Mouse (Mus musculus) kidney, postnatal 0 days (tissue): Measurements from ENCODE around the gene Chd3. TPM values are rescaled to one million over a fixed set of nuclear protein-coding genes. Genes with fewer than 3 reads are reported as not detected.

Experiments used
- ATAC-seq: fragments of 200-750 bp; cut with Nextera tagmentation; replicated peaks from 2 replicates; pipeline ENCODE4 v1.8.0; 2017; ENCODE audit warnings: low read depth, moderate number of reproducible peaks, moderate TSS enrichment, moderate library complexity; ENCODE audit not compliant: low FRiP score
- DNase-seq: peaks from one replicate; pipeline ENCODE4 v3.0.0-alpha.2; 2016; ENCODE audit warnings: low spot score
- H3K27ac ChIP-seq: fragments of 300-500 bp; sonication (generic); 2 replicates; pipeline ENCODE4 v1.5.1; 2014; ENCODE audit warnings: mild to moderate bottlenecking
- H3K27me3 ChIP-seq: fragments of 300-500 bp; sonication (generic); 2 replicates; pipeline ENCODE4 v1.6.1; 2014; ENCODE audit warnings: low read length, mixed read lengths; ENCODE audit not compliant: insufficient read depth
- H3K36me3 ChIP-seq: fragments of 300-500 bp; sonication (generic); 2 replicates; pipeline ENCODE4 v1.6.1; 2014; ENCODE audit warnings: low read length, mixed read lengths; ENCODE audit not compliant: insufficient read depth
- H3K4me1 ChIP-seq: fragments of 300-500 bp; sonication (generic); replicated peaks from 2 replicates; pipeline ENCODE4 v1.6.1; 2014; ENCODE audit warnings: antibody characterized with exemption, low read length, mixed read lengths; ENCODE audit not compliant: insufficient read depth
- H3K4me2 ChIP-seq: fragments of 300-500 bp; sonication (generic); 2 replicates; pipeline ENCODE4 v1.6.1; 2014; ENCODE audit warnings: mild to moderate bottlenecking, low read length, moderate library complexity, mixed read lengths
- H3K4me3 ChIP-seq: fragments of 300-500 bp; sonication (generic); replicated peaks from 2 replicates; pipeline ENCODE4 v1.5.1; 2014; ENCODE audit warnings: low read depth, low read length
- H3K9ac ChIP-seq: fragments of 300-500 bp; sonication (generic); 2 replicates; pipeline ENCODE4 v1.6.1; 2014; ENCODE audit warnings: low read depth, low read length
- H3K9me3 ChIP-seq: fragments of 300-500 bp; sonication (generic); replicated peaks from 2 replicates; pipeline ENCODE4 v1.6.1; 2016; ENCODE audit warnings: low read length, inconsistent platforms, mixed read lengths
- CTCF ChIP-seq: IDR thresholded peaks from 2 replicates; pipeline ENCODE4 v1.5.1; 2016; ENCODE audit warnings: antibody characterized with exemption, low read depth, mild to moderate bottlenecking, moderate library complexity
- WGBS: fragments of 180-500 bp; shearing (Covaris S2); extraction: QIAGEN DNeasy Blood & Tissue Kit; methylation state at CpG from one replicate; pipeline ENCODE4 v1.1.7; 2014; 5-methylcytosine and 5-hydroxymethylcytosine counted together
- polyA plus RNA-seq: library from polyadenylated mRNA; unstranded; fragments of >200 nt; fragmentation: Nextera tagmentation; extraction: Ambion mirVana; gene quantifications from 2 replicates; pipeline ENCODE4 v1.2.1, GENCODE M21; 2015

The Chd3 gene
- polyA plus RNA-seq, 1 experiment from 2014 or later: 38.0 TPM

DNA sequence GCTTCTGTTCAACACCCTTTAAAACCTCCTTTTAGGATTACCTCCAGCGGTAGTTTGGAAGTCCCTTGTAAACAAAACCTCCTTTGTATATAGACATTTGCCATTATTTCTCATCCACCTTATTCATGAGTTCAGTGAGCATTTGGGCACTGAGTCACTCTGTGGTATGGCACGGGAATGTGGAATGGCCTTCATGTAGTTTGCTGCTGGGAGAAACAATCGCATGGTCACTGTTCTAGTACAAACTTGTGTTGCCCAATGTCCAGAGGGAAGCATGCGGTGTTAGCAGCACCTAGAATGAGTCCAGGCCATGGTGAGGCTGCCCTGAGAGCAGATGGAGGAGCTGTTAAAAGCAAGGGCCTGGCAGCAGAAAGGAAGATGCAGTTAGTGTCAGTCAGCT, 34.4 kb downstream of the Chd3 start:
- H3K4me1 ChIP-seq: peaks cover 18% of the 10 kb centered on the region; the same call in 1 of the 2 replicates
- DNase-seq (no peak), ATAC-seq (no peak)
- H3K27me3 ChIP-seq: no peaks in the 10 kb centered on the region
- no peak overlapping the region for H3K4me2 ChIP-seq
- no peaks in the 10 kb centered on the region for H3K36me3 ChIP-seq
- WGBS: 63% methylated on average over 4 of the region's 4 CpGs
- H3K27ac ChIP-seq: no peak overlapping the region
- H3K4me3 ChIP-seq: no peak overlapping the region
- TF ChIP-seq CTCF: no peak
- H3K9me3 ChIP-seq: no peaks in the 10 kb centered on the region
- H3K9ac ChIP-seq: no peak overlapping the region

DNA sequence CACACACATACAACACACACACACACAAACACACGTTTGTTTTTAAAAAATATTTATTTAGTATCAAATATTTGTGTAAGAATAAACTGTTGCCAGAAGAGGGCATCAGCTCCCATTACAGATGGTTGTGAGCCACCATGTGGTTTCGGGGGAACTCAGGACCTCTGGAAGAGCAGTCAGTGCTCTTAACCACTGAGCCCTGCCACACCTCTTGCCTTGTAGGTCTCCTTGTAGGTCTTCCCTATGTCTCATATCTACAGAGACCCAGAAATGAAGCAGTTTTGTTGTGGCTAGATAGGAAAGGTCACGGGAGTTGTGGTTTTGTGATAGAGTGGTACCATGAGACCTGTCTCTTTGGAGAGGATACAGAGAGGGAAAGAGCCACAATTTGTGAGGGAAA, 35.3 kb downstream of the Chd3 start:
- ATAC-seq (no peak), DNase-seq (peak; percentile 28)
- Histone ChIP-seq H3K4me2 (no peak overlapping the region), H3K27me3 (no peaks in the 10 kb centered on the region), H3K36me3 (no peaks in the 10 kb centered on the region), H3K9me3 (no peaks in the 10 kb centered on the region), H3K4me3 (no peak overlapping the region), H3K27ac (no peak overlapping the region), H3K4me1 (peaks cover 18% of the 10 kb centered on the region; the same call in 1 of the 2 replicates), H3K9ac (no peak overlapping the region)
- TF ChIP-seq CTCF: peak; percentile 58; the same call in 1 of the 2 replicates
- WGBS: 52% methylated on average over 3 of the region's 3 CpGs

DNA sequence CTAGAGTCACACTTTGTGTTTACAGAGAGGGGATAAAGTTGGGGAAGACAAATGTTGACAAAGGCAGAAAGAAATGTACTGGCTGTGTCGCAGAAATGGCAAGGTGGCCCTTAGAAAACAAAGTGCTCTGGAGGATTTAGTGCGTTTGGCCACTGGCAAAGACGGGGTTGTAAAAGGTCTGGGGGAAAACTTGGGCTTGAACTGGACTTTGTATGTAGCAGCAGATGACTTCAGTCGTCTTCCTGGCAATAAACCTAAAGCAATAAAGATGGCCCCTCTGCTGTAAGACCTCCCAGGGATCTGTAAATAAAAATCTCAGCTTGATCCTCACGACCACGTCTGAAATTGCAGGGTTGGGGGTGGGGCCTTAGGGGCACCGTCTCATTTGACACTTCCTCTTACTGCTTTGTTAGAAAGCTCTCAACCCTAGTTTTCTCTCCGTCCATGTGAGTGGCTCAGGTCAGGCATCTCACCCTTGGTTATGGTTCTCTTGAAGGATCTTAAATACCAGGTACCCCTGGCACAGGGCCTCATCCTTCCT, 36.4 kb downstream of the Chd3 start:
- DNase-seq (peak; percentile 84), ATAC-seq (0 out of 2 replicates have a peak, but pooled peaks have one; percentile 3)
- WGBS: 19% methylated on average over 8 of the region's 8 CpGs
- Histone ChIP-seq H3K9ac (peak overlapping the region; percentile 57; the same call in 1 of the 2 replicates), H3K36me3 (no peaks in the 10 kb centered on the region), H3K27me3 (no peaks in the 10 kb centered on the region), H3K4me2 (peak overlapping the region; percentile 68), H3K4me1 (peaks cover 18% of the 10 kb centered on the region; the same call in 1 of the 2 replicates), H3K9me3 (no peaks in the 10 kb centered on the region), H3K27ac (peak overlapping the region; percentile 73), H3K4me3 (no peak overlapping the region; the same call in 1 of the 2 replicates)
- TF ChIP-seq CTCF: no peak

DNA sequence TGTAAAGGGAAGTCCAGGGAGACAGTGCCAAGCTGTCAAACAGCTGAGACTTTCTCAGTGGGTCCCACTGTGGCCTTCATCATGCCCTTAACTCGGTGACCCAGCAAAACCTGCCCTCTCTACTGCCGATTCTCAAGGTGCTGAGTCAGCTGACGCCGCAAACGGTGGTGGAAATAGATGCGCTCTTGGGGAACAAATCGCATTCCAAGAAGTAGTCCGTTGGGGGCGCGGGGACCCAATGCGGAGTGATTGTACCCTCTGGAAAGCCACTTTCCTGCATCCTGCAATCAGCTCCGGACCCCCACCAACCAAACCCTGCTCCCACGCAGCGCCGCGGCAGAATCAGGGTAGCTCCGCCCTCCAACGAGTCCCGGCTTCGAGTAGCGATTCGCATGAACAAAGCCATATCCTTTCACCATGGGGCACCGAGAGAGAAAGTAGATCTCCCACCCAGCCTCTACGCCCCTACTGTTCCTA, 37.2 kb downstream of the Chd3 start:
- H3K27me3 ChIP-seq: no peaks in the 10 kb centered on the region
- H3K4me1 ChIP-seq: peaks cover 20% of the 10 kb centered on the region; the same call in 1 of the 2 replicates
- H3K4me3 ChIP-seq: peak overlapping the region; percentile 49
- WGBS: under 1% methylated on average over 24 of the region's 24 CpGs
- H3K4me2 ChIP-seq: peak overlapping the region; percentile 68
- H3K9ac ChIP-seq: peak overlapping the region; percentile 57
- TF ChIP-seq CTCF: no peak
- H3K27ac ChIP-seq: peak overlapping the region; percentile 73
- ATAC-seq: peak; percentile 56; the same call in 1 of the 2 replicates
- no peaks in the 10 kb centered on the region for H3K36me3 ChIP-seq
- peak; percentile 92 for DNase-seq
- no peaks in the 10 kb centered on the region for H3K9me3 ChIP-seq

DNA sequence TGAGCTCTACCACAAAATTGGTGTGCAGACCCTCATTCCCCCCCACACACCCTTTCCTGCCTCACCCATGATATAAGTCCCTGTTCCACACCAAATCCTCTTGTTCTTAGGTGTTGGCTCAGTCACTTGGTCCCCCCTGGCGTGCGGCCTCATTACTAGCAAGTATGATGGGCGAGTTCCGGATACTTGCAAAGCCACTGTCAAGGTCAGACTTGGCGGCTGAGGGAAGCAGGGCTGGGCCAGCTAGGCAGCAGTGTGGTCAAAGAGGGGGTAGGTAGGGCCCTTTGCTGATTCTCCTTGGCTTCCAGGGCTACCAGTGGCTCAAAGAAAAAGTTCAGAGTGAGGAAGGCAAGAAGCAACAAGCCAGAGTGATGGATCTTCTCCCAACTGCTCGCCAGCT, 38.1 kb downstream of the Chd3 start:
- 87% methylated on average over 6 of the region's 6 CpGs for WGBS
- H3K9me3 ChIP-seq: no peaks in the 10 kb centered on the region
- peak overlapping the region; percentile 49; the same call in 1 of the 2 replicates for H3K4me3 ChIP-seq
- no peak overlapping the region for H3K27ac ChIP-seq
- no peaks in the 10 kb centered on the region for H3K36me3 ChIP-seq
- H3K9ac ChIP-seq: no peak overlapping the region
- ATAC-seq (no peak), DNase-seq (no peak)
- TF ChIP-seq CTCF: no peak
- H3K4me2 ChIP-seq: 0 out of 2 replicates have a peak overlapping the region, but pooled peaks have one; percentile 68
- peaks cover 25% of the 10 kb centered on the region; the same call in 1 of the 2 replicates for H3K4me1 ChIP-seq
- no peaks in the 10 kb centered on the region for H3K27me3 ChIP-seq

DNA sequence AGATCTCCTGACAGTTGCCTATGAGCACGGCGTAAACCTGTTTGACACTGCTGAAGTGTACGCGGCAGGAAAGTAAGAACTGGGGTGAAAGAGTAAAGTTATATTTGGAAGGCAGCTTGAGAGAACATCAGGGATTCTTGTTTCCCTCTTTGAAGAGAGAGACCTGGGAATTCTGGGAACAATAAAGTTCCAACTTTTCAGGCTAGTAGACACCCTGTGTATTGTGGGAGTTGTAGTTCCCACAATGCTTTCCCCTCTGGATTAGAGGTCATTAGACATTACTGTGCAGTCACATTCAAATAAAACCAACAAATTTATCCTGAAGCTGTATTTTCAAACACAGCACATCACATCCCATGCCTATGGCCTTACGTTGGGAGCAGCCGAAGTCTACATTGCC, 40.7 kb downstream of the Chd3 start:
- no peak for TF ChIP-seq CTCF
- no peak overlapping the region for H3K9ac ChIP-seq
- no peaks in the 10 kb centered on the region for H3K9me3 ChIP-seq
- no peaks in the 10 kb centered on the region for H3K36me3 ChIP-seq
- H3K27ac ChIP-seq: no peak overlapping the region
- no peaks in the 10 kb centered on the region for H3K27me3 ChIP-seq
- ATAC-seq (no peak), DNase-seq (peak; percentile 36)
- 88% methylated on average over 6 of the region's 6 CpGs for WGBS
- peaks cover 32% of the 10 kb centered on the region for H3K4me1 ChIP-seq
- H3K4me2 ChIP-seq: no peak overlapping the region
- no peak overlapping the region for H3K4me3 ChIP-seq
